Mouse (Mus musculus) midbrain, embryonic 16.5 days (tissue): Measurements from ENCODE around the gene Enpep. TPM values are rescaled to one million over a fixed set of nuclear protein-coding genes. Genes with fewer than 3 reads are reported as not detected.
A peak's percentile ranks its signal among the peaks of the same experiment; 100 is the strongest.

ENCODE experiments used
- ATAC-seq: fragments of 200-750 bp; cut with Nextera tagmentation; 2 replicates; pipeline ENCODE4 v1.8.0; 2017; ENCODE audit warnings: moderate TSS enrichment
- H3K27ac ChIP-seq: fragments of 300-500 bp; sonication (generic); 2 replicates; pipeline ENCODE4 v1.5.1; 2014; ENCODE audit warnings: mild to moderate bottlenecking, low read length, mixed read lengths
- H3K27me3 ChIP-seq: fragments of 300-500 bp; sonication (generic); 2 replicates; pipeline ENCODE4 v1.6.1; 2014; ENCODE audit warnings: low read depth, low read length, mixed read lengths; ENCODE audit not compliant: control insufficient read depth, insufficient read depth
- H3K36me3 ChIP-seq: fragments of 300-500 bp; sonication (generic); 2 replicates; pipeline ENCODE4 v1.6.1; 2014; ENCODE audit warnings: mild to moderate bottlenecking, low read length, moderate library complexity, mixed read lengths; ENCODE audit not compliant: control insufficient read depth, insufficient read depth
- H3K4me1 ChIP-seq: fragments of 300-500 bp; sonication (generic); 2 replicates; pipeline ENCODE4 v1.6.1; 2014; ENCODE audit warnings: mild to moderate bottlenecking, low read length, mixed read lengths; ENCODE audit not compliant: control insufficient read depth, insufficient read depth
- H3K4me2 ChIP-seq: fragments of 300-500 bp; sonication (generic); 2 replicates; pipeline ENCODE4 v1.6.1; 2014; ENCODE audit warnings: mild to moderate bottlenecking, low read length, mixed read lengths
- H3K4me3 ChIP-seq: fragments of 300-500 bp; sonication (generic); 2 replicates; pipeline ENCODE4 v1.5.1; 2014; ENCODE audit warnings: low read depth, mild to moderate bottlenecking, low read length, moderate library complexity, mixed read lengths
- H3K9ac ChIP-seq: fragments of 300-500 bp; sonication (generic); 2 replicates; pipeline ENCODE4 v1.6.1; 2014; ENCODE audit warnings: low read depth, low read length, mixed read lengths
- H3K9me3 ChIP-seq: fragments of 300-500 bp; sonication (generic); replicated peaks from 2 replicates; pipeline ENCODE4 v1.6.1; 2014; ENCODE audit warnings: mild to moderate bottlenecking, low read length, mixed read lengths; ENCODE audit not compliant: control insufficient read depth, poor library complexity, severe bottlenecking
- WGBS: fragments of 180-500 bp; shearing (Covaris S2); extraction: QIAGEN DNeasy Blood & Tissue Kit; methylation state at CpG from one replicate; pipeline ENCODE4 v1.1.7; 2014; 5-methylcytosine and 5-hydroxymethylcytosine counted together
- polyA plus RNA-seq: library from polyadenylated mRNA; unstranded; fragments of >200 nt; fragmentation: Nextera tagmentation; extraction: Ambion mirVana; gene quantifications from 2 replicates; pipeline ENCODE4 v1.2.1, GENCODE M21; 2015

Enpep gene
- 1.7 and 2.2 TPM in 2 replicates for polyA plus RNA-seq

GRCm38 (mm10) chr3:129332586-129332985 is at the start of gene Enpep:
Enpep (minus strand) TSS chr3:129332720.
- H3K27ac ChIP-seq: no peak within 1 kb of the TSS
- no peak within 1 kb of the TSS for H3K9ac ChIP-seq
- 69% methylated on average over 13 of the region's 13 CpGs for WGBS
- no peaks in the 10 kb centered on the region for H3K4me1 ChIP-seq
- no peaks in the 10 kb centered on the region for H3K36me3 ChIP-seq
- H3K4me2 ChIP-seq: peak within 1 kb of the TSS; percentile 9; the same call in 1 of the 2 replicates
- no peaks in the 10 kb centered on the region for H3K9me3 ChIP-seq
- H3K4me3 ChIP-seq: no peak within 1 kb of the TSS
- H3K27me3 ChIP-seq: no peaks in the 10 kb centered on the region
- ATAC-seq: no peak

- WGBS: 85% methylated on average over 3 of the region's 3 CpGs
- no peak overlapping the region for H3K4me2 ChIP-seq
- no peak for ATAC-seq
Observed at GRCm38 (mm10) chr3:129379109-129379508, 46.6 kb upstream of the Enpep start.

GRCm38 (mm10) chr3:129375087-129375486 is 42.6 kb upstream of the Enpep start:
- no peaks in the 10 kb centered on the region for H3K9me3 ChIP-seq
- no peak overlapping the region for H3K9ac ChIP-seq
- H3K4me3 ChIP-seq: no peak overlapping the region
- H3K4me1 ChIP-seq: no peaks in the 10 kb centered on the region
- H3K36me3 ChIP-seq: no peaks in the 10 kb centered on the region
- no peak overlapping the region for H3K27ac ChIP-seq
- H3K4me2 ChIP-seq: no peak overlapping the region
- ATAC-seq: no peak
- WGBS: 95% methylated on average over 3 of the region's 3 CpGs
- no peaks in the 10 kb centered on the region for H3K27me3 ChIP-seq

More at GRCm38 (mm10) chr3:129379109-129379508, 46.6 kb upstream of the Enpep start:
- H3K4me3 ChIP-seq: no peak overlapping the region
- no peaks in the 10 kb centered on the region for H3K36me3 ChIP-seq
- no peak overlapping the region for H3K27ac ChIP-seq
- no peak overlapping the region for H3K9ac ChIP-seq
- H3K4me1 ChIP-seq: no peaks in the 10 kb centered on the region
- no peaks in the 10 kb centered on the region for H3K9me3 ChIP-seq
- no peaks in the 10 kb centered on the region for H3K27me3 ChIP-seq

GRCm38 (mm10) chr3:129373108-129373507 is 40.6 kb upstream of the Enpep start:
- Histone ChIP-seq H3K9me3 (no peaks in the 10 kb centered on the region), H3K4me1 (no peaks in the 10 kb centered on the region), H3K4me2 (no peak overlapping the region), H3K36me3 (no peaks in the 10 kb centered on the region), H3K27ac (no peak overlapping the region), H3K4me3 (no peak overlapping the region), H3K27me3 (no peaks in the 10 kb centered on the region), H3K9ac (no peak overlapping the region)
- WGBS: 38% methylated on average over 2 of the region's 2 CpGs
- ATAC-seq: no peak

GRCm38 (mm10) chr3:129369491-129369890 is 37.0 kb upstream of the Enpep start:
- H3K36me3 ChIP-seq: no peaks in the 10 kb centered on the region
- 91% methylated on average over 3 of the region's 3 CpGs for WGBS

GRCm38 (mm10) chr3:129365919-129366318 is 33.4 kb upstream of the Enpep start:
- no peak overlapping the region for H3K4me3 ChIP-seq
- no peak overlapping the region for H3K9ac ChIP-seq
- no peak overlapping the region for H3K27ac ChIP-seq
- H3K9me3 ChIP-seq: no peaks in the 10 kb centered on the region
- no peaks in the 10 kb centered on the region for H3K4me1 ChIP-seq
- no peaks in the 10 kb centered on the region for H3K36me3 ChIP-seq
- WGBS: 51% methylated on average over 1 of the region's 1 CpGs
- ATAC-seq: no peak
- H3K4me2 ChIP-seq: no peak overlapping the region
- H3K27me3 ChIP-seq: no peaks in the 10 kb centered on the region

More at GRCm38 (mm10) chr3:129369491-129369890, 37.0 kb upstream of the Enpep start:
- H3K4me3 ChIP-seq: no peak overlapping the region
- ATAC-seq: no peak
- no peak overlapping the region for H3K27ac ChIP-seq
- no peak overlapping the region for H3K4me2 ChIP-seq
- H3K27me3 ChIP-seq: no peaks in the 10 kb centered on the region
- no peaks in the 10 kb centered on the region for H3K9me3 ChIP-seq
- H3K4me1 ChIP-seq: no peaks in the 10 kb centered on the region
- H3K9ac ChIP-seq: no peak overlapping the region

- no peak for ATAC-seq
- H3K4me1 ChIP-seq: no peaks in the 10 kb centered on the region
- no peak overlapping the region for H3K4me2 ChIP-seq
- H3K9ac ChIP-seq: no peak overlapping the region
- no peak overlapping the region for H3K4me3 ChIP-seq
- 80% methylated on average over 2 of the region's 2 CpGs for WGBS
- no peaks in the 10 kb centered on the region for H3K9me3 ChIP-seq
- H3K36me3 ChIP-seq: no peaks in the 10 kb centered on the region
- no peaks in the 10 kb centered on the region for H3K27me3 ChIP-seq
- no peak overlapping the region for H3K27ac ChIP-seq
Observed at GRCm38 (mm10) chr3:129364818-129365390, 32.4 kb upstream of the Enpep start.

GRCm38 (mm10) chr3:129363426-129363825 is 30.9 kb upstream of the Enpep start:
- Histone ChIP-seq H3K27ac (no peak overlapping the region), H3K9ac (no peak overlapping the region), H3K4me3 (no peak overlapping the region), H3K36me3 (no peaks in the 10 kb centered on the region), H3K27me3 (no peaks in the 10 kb centered on the region), H3K9me3 (no peaks in the 10 kb centered on the region), H3K4me1 (no peaks in the 10 kb centered on the region), H3K4me2 (no peak overlapping the region)
- ATAC-seq: no peak
- WGBS: 100% methylated on average over 1 of the region's 1 CpGs

- ATAC-seq: no peak
- 93% methylated on average over 2 of the region's 2 CpGs for whole genome bisulfite sequencing
- Histone ChIP-seq H3K36me3 (no peaks in the 10 kb centered on the region), H3K27ac (no peak overlapping the region), H3K4me2 (no peak overlapping the region), H3K4me3 (no peak overlapping the region), H3K9me3 (no peaks in the 10 kb centered on the region), H3K4me1 (no peaks in the 10 kb centered on the region), H3K27me3 (no peaks in the 10 kb centered on the region), H3K9ac (no peak overlapping the region)
Observed at GRCm38 (mm10) chr3:129358115-129358514, 25.6 kb upstream of the Enpep start.
